Mouse (Mus musculus) lung, adult 18-20 months (tissue): ENCODE results near the gene Cacna1d.
A peak's percentile ranks its signal among the peaks of the same experiment; 100 is the strongest.

ENCODE experiments used
- DNase-seq, 2 experiments: peaks; one replicate each; pipeline ENCODE4 v3.0.0; 2022; ENCODE audit warnings: mixed read lengths in 2 of 2

The Cacna1d gene

GRCm38 (mm10) chr14:30011886-30012560, 479.2 kb downstream of the Cacna1d start:
- DNase-seq = no peak

GRCm38 (mm10) chr14:30009864-30010560, 481.2 kb downstream of the Cacna1d start:
- peak; percentile 52 to 66 for DNase-seq

GRCm38 (mm10) chr14:30008733-30009575, 482.3 kb downstream of the Cacna1d start, which contains the start of the genes Il17rb and Chdh:
Gene Il17rb, minus strand, starts transcription at chr14:30008896.
Gene Chdh, plus strand, starts transcription at chr14:30009023.
- peak; percentile 68 to 76 for DNase-seq

GRCm38 (mm10) chr14:29999475-29999811, 491.8 kb downstream of the Cacna1d start:
- no peak for DNase-seq

- no peak for DNase-seq
These were observed 492.3 kb downstream of the Cacna1d start for GRCm38 (mm10) chr14:29998747-29999474.

GRCm38 (mm10) chr14:29997345-29997744, 493.9 kb downstream of the Cacna1d start:
- no peak for DNase-seq

- DNase-seq = no peak
These were observed 495.1 kb downstream of the Cacna1d start for GRCm38 (mm10) chr14:29996000-29996751.

GRCm38 (mm10) chr14:29994976-29995375, 496.3 kb downstream of the Cacna1d start:
- no peak for DNase-seq
